16 mouse cellular contexts compared by ENCODE assay signal in genomic region chr10:69036096-69036495, GRCm38 (mm10).
"Had no signal": no experiment of that assay in that cellular context is flagged by ENCODE, and none has a peak within 500 bp of the region (broad histone marks: within the 10 kb centered on the region; RNA-seq: fewer than 3 reads in every experiment).

No protein-coding gene starts in this region.

- H3K4me1 ChIP-seq: lung, embryonic 15.5 days; megakaryocyte, embryonic 14.5 days; midbrain, embryonic 13.5 days; midbrain, embryonic 15.5 days; neural tube, embryonic 12.5 days had no signal

- H3K4me3 ChIP-seq: lung, embryonic 15.5 days; megakaryocyte, embryonic 14.5 days; midbrain, embryonic 13.5 days; midbrain, embryonic 15.5 days; neural tube, embryonic 12.5 days had no signal

- H3K9ac ChIP-seq: liver, postnatal 0 days; lung, embryonic 15.5 days; midbrain, embryonic 13.5 days; midbrain, embryonic 15.5 days; neural tube, embryonic 12.5 days had no signal

- H3K36me3 ChIP-seq: lung, embryonic 15.5 days; midbrain, embryonic 13.5 days; midbrain, embryonic 15.5 days; neural tube, embryonic 12.5 days had no signal

- H3K9me3 ChIP-seq: lung, embryonic 15.5 days; midbrain, embryonic 13.5 days; midbrain, embryonic 15.5 days; neural tube, embryonic 12.5 days had no signal

- H3K27ac ChIP-seq: lung, embryonic 15.5 days; macrophage; midbrain, embryonic 13.5 days; midbrain, embryonic 15.5 days; neural tube, embryonic 12.5 days had no signal

- H3K27me3 ChIP-seq: lung, embryonic 15.5 days; megakaryocyte, embryonic 14.5 days; midbrain, embryonic 13.5 days; midbrain, embryonic 15.5 days had no signal

- DNase-seq: liver, postnatal 0 days; lung, adult 2 months; lung, postnatal 14 days; lung, postnatal 36 days; right cerebral cortex, postnatal 25 days; right cerebral cortex, postnatal 4 days; spleen, adult 18-20 months; thymus, adult 18-20 months; thymus, postnatal 14 days; thymus, postnatal 36 days had no signal
